12 mouse cellular contexts compared by ENCODE assay signal in the genomic region with DNA sequence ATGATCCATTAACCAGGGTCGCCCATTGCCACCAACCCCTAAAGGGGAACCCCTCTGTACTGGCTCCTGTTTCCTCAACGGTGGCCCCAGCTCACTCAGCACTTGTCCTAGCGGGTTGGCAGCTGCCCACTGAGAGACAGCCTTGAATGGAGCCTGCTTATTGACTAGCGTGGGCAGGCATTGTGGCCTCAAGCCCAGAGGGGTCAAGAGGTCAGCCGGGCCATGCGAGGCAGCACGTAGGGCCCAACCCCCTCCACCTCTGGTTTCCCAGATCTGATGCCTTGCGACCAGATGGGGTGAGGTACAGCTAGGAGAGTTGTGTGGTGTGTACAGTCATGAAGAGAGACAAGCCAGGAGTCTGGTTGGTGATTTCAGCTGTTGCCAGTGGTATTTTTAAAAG. TPM values are rescaled to one million over a fixed set of nuclear protein-coding genes. Genes with fewer than 3 reads are reported as not detected.
DNase-seq lines count a peak whose midpoint lies in the region; ATAC-seq and TF ChIP-seq lines count a peak whose summit lies in the region.
"Had no signal": no experiment of that assay in that cellular context is flagged by ENCODE, and none has a peak within 500 bp of the region (broad histone marks: within the 10 kb centered on the region; RNA-seq: fewer than 3 reads in every experiment).

No protein-coding gene starts in this region.

- H3K27me3 ChIP-seq in liver, embryonic 14.5 days (ENCODE audit: control insufficient read depth, insufficient read depth, low read length), result peaks cover 12% of the 10 kb centered on the region

- WGBS in liver, embryonic 14.5 days (ENCODE audit: insufficient replicate concordance), result 43% methylated on average over 8 of the region's 8 CpGs

- no peak for TF ChIP-seq EP300 in liver, embryonic 14.5 days (IDR thresholded peaks at IDR 0.05; ENCODE audit: low read depth)

- no peaks in the 10 kb centered on the region for H3K9me3 ChIP-seq in liver, embryonic 14.5 days (ENCODE audit: control insufficient read depth, low read length)
- H3K9me3 ChIP-seq: heart, embryonic 13.5 days had no signal

- peak; percentile 27 for DNase-seq in cerebellum, adult 11-12 months
- DNase-seq in cerebellum, adult 9-10 months, result no peak
- DNase-seq in layer of hippocampus, adult 9-11 months, result peak; percentile 12
- DNase-seq in layer of hippocampus, adult 11-12 months (ENCODE audit: low spot score), result no peak
- peak; percentile 57 for DNase-seq in adrenal gland, postnatal 14 days
- DNase-seq in liver, embryonic 14.5 days (ENCODE audit: low read depth in 3 of 3, low spot score in 3 of 3), result peak in 1 of 3 experiments; percentile 29
- no peak for DNase-seq in spleen, adult 18-20 months
- no peak for DNase-seq in thymus, postnatal 14 days

- H3K9ac ChIP-seq in liver, embryonic 14.5 days (replicated peaks), result no peak overlapping the region
- H3K9ac ChIP-seq: heart, embryonic 13.5 days had no signal

- no peaks in the 10 kb centered on the region for H3K36me3 ChIP-seq in liver, embryonic 14.5 days (replicated peaks; ENCODE audit: control insufficient read depth, insufficient read depth, low read depth)
- H3K36me3 ChIP-seq: heart, embryonic 13.5 days had no signal

- H3K27ac ChIP-seq in liver, embryonic 14.5 days, result no peak overlapping the region
- H3K27ac ChIP-seq: heart, embryonic 13.5 days had no signal

- ATAC-seq in liver, embryonic 14.5 days (ENCODE audit: insufficient read depth), result peak; percentile 63

- H3K4me2 ChIP-seq in liver, embryonic 14.5 days (ENCODE audit: low read depth), result no peak overlapping the region
- H3K4me2 ChIP-seq: heart, embryonic 13.5 days had no signal

- H3K4me3 ChIP-seq in liver, embryonic 14.5 days (ENCODE audit: insufficient read depth in 1 of 2, low read depth in 2 of 2, low read length in 2 of 2), result no peak overlapping the region
- H3K4me3 ChIP-seq: erythroblast, embryonic 14.5 days; heart, embryonic 13.5 days had no signal

- no peak for TF ChIP-seq CTCF in liver, embryonic 14.5 days (IDR thresholded peaks at IDR 0.05; ENCODE audit: low read depth)

- H3K4me1 ChIP-seq in liver, embryonic 14.5 days (replicated peaks; ENCODE audit: control insufficient read depth in 2 of 2, insufficient read depth in 2 of 2, low read length in 1 of 2), result no peaks in the 10 kb centered on the region; a peak in 1 of 4 replicates

RNA-seq across cellular contexts. Expression of gene Zan, which starts 5.0 kb away (rescaled TPM):
- not detected in 2 replicates for total RNA-seq in adrenal gland, postnatal 14 days (2021)
- 0.19 and 0.22 TPM in 2 replicates for polyA plus RNA-seq in liver, embryonic 14.5 days (2012; rRNA removed)
- 0.06 and 0.13 TPM in 2 replicates for polyA plus RNA-seq in liver, embryonic 14.5 days (2014; fragmentation: Nextera tagmentation; extraction: Ambion mirVana)
- polyA plus RNA-seq: erythroblast, embryonic 14.5 days had no signal

RNA-seq across cellular contexts. Expression of gene Pop7, which starts 20.4 kb away (rescaled TPM):
- total RNA-seq in adrenal gland, postnatal 14 days (2021), result 22.3 and 26.2 TPM in 2 replicates
- polyA plus RNA-seq in liver, embryonic 14.5 days (2012; rRNA removed), result 25.3 and 29.2 TPM in 2 replicates
- 34.6 and 36.5 TPM in 2 replicates for polyA plus RNA-seq in liver, embryonic 14.5 days (2014; fragmentation: Nextera tagmentation; extraction: Ambion mirVana)

RNA-seq across cellular contexts. Expression of gene Gigyf1, which starts 36.5 kb away (rescaled TPM):
- total RNA-seq in adrenal gland, postnatal 14 days (2021), result 30.5 and 36.6 TPM in 2 replicates
- 4.6 and 5.7 TPM in 2 replicates for polyA plus RNA-seq in liver, embryonic 14.5 days (2012; rRNA removed)
- 2.1 and 2.8 TPM in 2 replicates for polyA plus RNA-seq in liver, embryonic 14.5 days (2014; fragmentation: Nextera tagmentation; extraction: Ambion mirVana)

RNA-seq across cellular contexts. Expression of gene Epo, which starts 51.1 kb away (rescaled TPM):
- not detected in 2 replicates for total RNA-seq in adrenal gland, postnatal 14 days (2021)
- 0.40 and 0.47 TPM in 2 replicates for polyA plus RNA-seq in liver, embryonic 14.5 days (2012; rRNA removed)
- 0.62 and 0.85 TPM in 2 replicates for polyA plus RNA-seq in liver, embryonic 14.5 days (2014; fragmentation: Nextera tagmentation; extraction: Ambion mirVana)
- total RNA-seq: layer of hippocampus, adult 18-20 months had no signal
- polyA plus RNA-seq: erythroblast, embryonic 14.5 days; heart, embryonic 13.5 days; lung, adult 2 months had no signal

RNA-seq across cellular contexts. Expression of gene Gnb2, which starts 51.4 kb away (rescaled TPM):
- total RNA-seq in adrenal gland, postnatal 14 days (2021), result 574 and 611 TPM in 2 replicates
- 211 and 215 TPM in 2 replicates for polyA plus RNA-seq in liver, embryonic 14.5 days (2012; rRNA removed)
- 151 and 157 TPM in 2 replicates for polyA plus RNA-seq in liver, embryonic 14.5 days (2014; fragmentation: Nextera tagmentation; extraction: Ambion mirVana)

Comparison
In these comparisons a context has a peak if more than half of its experiments do, and no peak if none do; other contexts are left out.
1. DNase-seq: peak in cerebellum, adult 11-12 months (single experiment), layer of hippocampus, adult 9-11 months (single experiment) and adrenal gland, postnatal 14 days (single experiment); none in cerebellum, adult 9-10 months (single experiment), layer of hippocampus, adult 11-12 months (single experiment), spleen, adult 18-20 months (0 of 2) and thymus, postnatal 14 days (single experiment).